Mouse (Mus musculus): ENCODE results near the gene Lce3d. TPM values are rescaled to one million over a fixed set of nuclear protein-coding genes. Genes with fewer than 3 reads are reported as not detected.

The Lce3d gene
- polyA plus RNA-seq, 1 experiment from 2014 or later: not detected

Other genes starting within 250 kb of the Lce3d start
- not detected in 2 replicates for gene Lce1e, start 248.3 kb upstream of the Lce3d start, polyA plus RNA-seq (2016; fragmentation: Nextera tagmentation; extraction: Ambion mirVana)
- gene Lce1f, start 237.0 kb upstream of the Lce3d start, polyA plus RNA-seq (2016; fragmentation: Nextera tagmentation; extraction: Ambion mirVana): not detected in 2 replicates
- gene Gm38119, start 218.3 kb upstream of the Lce3d start, polyA plus RNA-seq (2016; fragmentation: Nextera tagmentation; extraction: Ambion mirVana): not detected in 2 replicates
- not detected in 2 replicates for gene Lce1g, start 205.1 kb upstream of the Lce3d start, polyA plus RNA-seq (2016; fragmentation: Nextera tagmentation; extraction: Ambion mirVana)
- gene Lce1h, start 192.3 kb upstream of the Lce3d start, polyA plus RNA-seq (2016; fragmentation: Nextera tagmentation; extraction: Ambion mirVana): not detected in 2 replicates
- not detected in 2 replicates for gene Lce1i, start 178.5 kb upstream of the Lce3d start, polyA plus RNA-seq (2016; fragmentation: Nextera tagmentation; extraction: Ambion mirVana)
- gene Lce1j, start 166.9 kb upstream of the Lce3d start, polyA plus RNA-seq (2016; fragmentation: Nextera tagmentation; extraction: Ambion mirVana): not detected in 2 replicates
- not detected in 2 replicates for gene Lce1k, start 149.5 kb upstream of the Lce3d start, polyA plus RNA-seq (2016; fragmentation: Nextera tagmentation; extraction: Ambion mirVana)
- gene Kprp, start 130.1 kb upstream of the Lce3d start, polyA plus RNA-seq (2016; fragmentation: Nextera tagmentation; extraction: Ambion mirVana): not detected in 2 replicates
- gene Lce1l, start 106.1 kb upstream of the Lce3d start, polyA plus RNA-seq (2016; fragmentation: Nextera tagmentation; extraction: Ambion mirVana): not detected in 2 replicates
- not detected in 2 replicates for gene 2310050C09Rik, start 87.2 kb upstream of the Lce3d start, polyA plus RNA-seq (2016; fragmentation: Nextera tagmentation; extraction: Ambion mirVana)
- gene Lce3a, start 31.2 kb upstream of the Lce3d start, polyA plus RNA-seq (2016; fragmentation: Nextera tagmentation; extraction: Ambion mirVana): not detected in 2 replicates
- gene Lce3b, start 24.4 kb upstream of the Lce3d start, polyA plus RNA-seq (2016; fragmentation: Nextera tagmentation; extraction: Ambion mirVana): not detected in 2 replicates
- gene Lce3c, start 12.9 kb upstream of the Lce3d start, polyA plus RNA-seq (2016; fragmentation: Nextera tagmentation; extraction: Ambion mirVana): not detected in 2 replicates
- gene Lce3e, start 9.7 kb downstream of the Lce3d start, polyA plus RNA-seq (2016; fragmentation: Nextera tagmentation; extraction: Ambion mirVana): not detected in 2 replicates
- gene Lce3f, start 34.8 kb downstream of the Lce3d start, polyA plus RNA-seq (2016; fragmentation: Nextera tagmentation; extraction: Ambion mirVana): not detected in 2 replicates
- gene Crct1, start 58.3 kb downstream of the Lce3d start, polyA plus RNA-seq (2016; fragmentation: Nextera tagmentation; extraction: Ambion mirVana): 0.44 TPM in 1 of 2 replicates, not detected in the other
- gene Lce1m, start 61.7 kb downstream of the Lce3d start, polyA plus RNA-seq (2016; fragmentation: Nextera tagmentation; extraction: Ambion mirVana): not detected in 2 replicates
- gene Gm4858, start 111.4 kb downstream of the Lce3d start, polyA plus RNA-seq (2016; fragmentation: Nextera tagmentation; extraction: Ambion mirVana): not detected in 2 replicates
- gene Crnn, start 187.4 kb downstream of the Lce3d start, polyA plus RNA-seq (2016; fragmentation: Nextera tagmentation; extraction: Ambion mirVana): not detected in 2 replicates
- not detected in 2 replicates for gene Flg2, start 239.9 kb downstream of the Lce3d start, polyA plus RNA-seq (2016; fragmentation: Nextera tagmentation; extraction: Ambion mirVana)